Mouse (Mus musculus) heart, postnatal 0 days (tissue): ENCODE results near the gene Slc25a35. TPM values are rescaled to one million over a fixed set of nuclear protein-coding genes. Genes with fewer than 3 reads are reported as not detected.
"Not testable (repeated sequence)": the region's sequence is repeated elsewhere in the genome, so short reads cannot be mapped to it uniquely, and the experiment has no call there.

Source experiments
- ATAC-seq: fragments of 200-750 bp; cut with Nextera tagmentation; 2 replicates; pipeline ENCODE4 v1.8.0; 2017; ENCODE audit warnings: low read depth, moderate number of reproducible peaks, moderate library complexity; ENCODE audit not compliant: insufficient read depth
- DNase-seq: peaks from one replicate; pipeline ENCODE4 v3.0.0-alpha.2; 2016; ENCODE audit warnings: low spot score
- H3K27ac ChIP-seq: fragments of 300-500 bp; sonication (generic); 2 replicates; pipeline ENCODE4 v1.5.1; 2014; ENCODE audit warnings: low read depth, mild to moderate bottlenecking
- H3K27me3 ChIP-seq: fragments of 300-500 bp; sonication (generic); 2 replicates; pipeline ENCODE4 v1.6.1; 2014; ENCODE audit warnings: low read length, mixed read lengths; ENCODE audit not compliant: control insufficient read depth, insufficient read depth
- H3K36me3 ChIP-seq: fragments of 300-500 bp; sonication (generic); replicated peaks from 2 replicates; pipeline ENCODE4 v1.6.1; 2014; ENCODE audit warnings: low read length, mixed read lengths; ENCODE audit not compliant: control insufficient read depth, insufficient read depth
- H3K4me1 ChIP-seq: fragments of 300-500 bp; sonication (generic); 2 replicates; pipeline ENCODE4 v1.6.1; 2014; ENCODE audit warnings: antibody characterized with exemption; ENCODE audit not compliant: control insufficient read depth, insufficient read depth
- H3K4me2 ChIP-seq: fragments of 300-500 bp; sonication (generic); 2 replicates; pipeline ENCODE4 v1.6.1; 2014; ENCODE audit warnings: low read depth, mild to moderate bottlenecking, low read length, moderate library complexity
- H3K4me3 ChIP-seq: fragments of 300-500 bp; sonication (generic); 2 replicates; pipeline ENCODE4 v1.5.1; 2014; ENCODE audit warnings: low read depth, low read length
- H3K9ac ChIP-seq: fragments of 300-500 bp; sonication (generic); replicated peaks from 2 replicates; pipeline ENCODE4 v1.6.1; 2014; ENCODE audit warnings: low read depth, low read length, mixed read lengths
- H3K9me3 ChIP-seq: fragments of 300-500 bp; sonication (generic); replicated peaks from 2 replicates; pipeline ENCODE4 v1.6.1; 2016; ENCODE audit warnings: low read length; ENCODE audit not compliant: control insufficient read depth
- CTCF ChIP-seq: IDR thresholded peaks from 2 replicates; pipeline ENCODE4 v1.5.1; 2016; ENCODE audit warnings: antibody characterized with exemption, control low read depth, low read depth
- EP300 ChIP-seq: IDR thresholded peaks from 2 replicates; pipeline ENCODE4 v1.6.1; 2016; ENCODE audit warnings: antibody characterized with exemption, low read depth
- WGBS: fragments of 180-500 bp; shearing (Covaris S2); extraction: QIAGEN DNeasy Blood & Tissue Kit; methylation state at CpG from one replicate; pipeline ENCODE4 v1.1.7; 2014; 5-methylcytosine and 5-hydroxymethylcytosine counted together
- polyA plus RNA-seq: library from polyadenylated mRNA; unstranded; fragments of >200 nt; fragmentation: Nextera tagmentation; extraction: Ambion mirVana; gene quantifications from 2 replicates; pipeline ENCODE4 v1.2.1, GENCODE M21; 2015
- total RNA-seq: library from RNA; depleted of rRNA; stranded (reverse); fragments of >200 nt; gene quantifications from 2 replicates; pipeline ENCODE4 v1.2.3, GENCODE M21; 2014; ENCODE audit warnings: low replicate concordance

Slc25a35 gene
- total and polyA plus RNA-seq, 2 experiments from 2014 or later, result 2.0 to 3.6 TPM

DNA sequence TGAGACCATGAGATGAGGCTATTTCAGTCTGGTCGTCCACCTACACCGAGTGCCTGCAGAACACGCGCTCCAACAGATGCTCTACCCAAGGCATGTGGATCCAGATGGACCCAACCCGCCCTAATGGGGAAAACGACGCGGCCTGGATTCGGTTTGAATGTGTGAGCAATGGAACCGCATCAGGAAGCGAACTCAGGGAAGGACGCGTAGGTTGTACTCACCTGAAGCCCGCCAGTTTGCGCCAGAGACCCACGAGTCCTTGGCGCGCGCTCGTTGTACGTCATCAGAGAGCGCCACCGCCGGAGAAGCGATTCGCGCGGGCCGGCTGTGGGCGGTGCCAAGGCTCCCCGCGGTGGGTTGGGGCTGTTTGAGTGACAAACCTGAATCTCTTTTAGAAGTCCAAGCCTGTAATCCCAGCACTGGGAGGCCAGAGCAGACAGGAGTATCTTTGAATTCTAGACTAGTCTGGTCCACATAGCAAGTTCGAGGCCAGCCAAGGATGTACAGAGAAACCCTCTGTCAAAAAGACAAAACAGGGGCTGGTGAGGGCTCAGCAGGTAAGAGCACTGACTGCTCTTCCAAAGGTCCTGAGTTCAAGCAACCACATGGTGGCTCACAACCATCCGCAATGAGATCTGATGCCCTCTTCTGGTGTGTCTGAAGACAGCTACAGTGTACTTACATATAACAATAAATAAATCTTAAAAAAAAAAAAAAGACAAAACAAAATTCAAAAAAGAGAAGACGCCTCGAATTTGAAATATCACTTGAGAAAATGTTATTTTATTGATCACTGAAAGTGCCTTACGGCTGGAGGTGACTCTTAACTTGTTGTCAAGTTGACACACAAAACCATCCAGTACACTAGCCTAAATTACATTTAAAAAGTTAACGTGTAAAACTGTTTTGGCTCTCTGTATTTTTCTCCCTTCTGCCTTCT lies 40.5 kb downstream of the Slc25a35 start, which contains the start of gene Pfas:
Gene Pfas (minus strand): TSS at position 279 of the 940 bp plus-strand sequence.
- DNase-seq (peak; percentile 90), ATAC-seq (peak; percentile 65)
- Histone ChIP-seq H3K4me2 (peak within 1 kb of the TSS; percentile 82), H3K4me3 (peak within 1 kb of the TSS; percentile 68), H3K9ac (peak within 1 kb of the TSS; percentile 44; the same call in 1 of the 2 replicates), H3K9me3 (no peaks in the 10 kb centered on the region), H3K27me3 (no peaks in the 10 kb centered on the region), H3K36me3 (no peaks in the 10 kb centered on the region), H3K27ac (peak within 1 kb of the TSS; percentile 10), H3K4me1 (peaks cover 9% of the 10 kb centered on the region; the same call in 1 of the 2 replicates)
- 9% methylated on average over 38 of the region's 38 CpGs for WGBS
- TF ChIP-seq EP300, result no peak
- no peak for TF ChIP-seq CTCF

DNA sequence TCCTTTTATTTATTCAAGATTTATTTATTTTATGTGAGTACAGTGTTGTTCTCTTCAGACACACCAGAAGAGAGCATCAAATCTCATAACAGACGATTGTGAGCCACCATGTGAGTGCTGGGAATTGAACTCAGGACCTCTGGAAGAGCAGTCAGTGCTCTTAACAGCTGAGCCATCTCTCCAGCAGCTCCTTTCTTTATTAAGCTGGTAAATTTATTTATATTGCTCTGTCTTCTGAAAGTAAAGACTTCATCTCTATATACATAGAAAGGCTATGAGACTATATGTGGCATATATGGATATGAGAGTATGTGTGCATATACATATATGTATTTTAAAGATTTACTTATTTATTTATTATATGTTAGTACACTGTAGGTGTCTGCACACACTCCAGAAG lies 41.6 kb downstream of the Slc25a35 start:
- WGBS, result 83% methylated on average over 1 of the region's 1 CpGs
- Histone ChIP-seq H3K4me2 (no peak overlapping the region), H3K9me3 (no peaks in the 10 kb centered on the region), H3K27ac (no peak overlapping the region), H3K4me3 (no peak overlapping the region), H3K4me1 (peaks cover 9% of the 10 kb centered on the region; the same call in 1 of the 2 replicates), H3K27me3 (no peaks in the 10 kb centered on the region), H3K36me3 (no peaks in the 10 kb centered on the region), H3K9ac (no peak overlapping the region)
- no peak for ATAC-seq
- TF ChIP-seq EP300, result no peak
- TF ChIP-seq CTCF, result no peak
- DNase-seq, result no peak

DNA sequence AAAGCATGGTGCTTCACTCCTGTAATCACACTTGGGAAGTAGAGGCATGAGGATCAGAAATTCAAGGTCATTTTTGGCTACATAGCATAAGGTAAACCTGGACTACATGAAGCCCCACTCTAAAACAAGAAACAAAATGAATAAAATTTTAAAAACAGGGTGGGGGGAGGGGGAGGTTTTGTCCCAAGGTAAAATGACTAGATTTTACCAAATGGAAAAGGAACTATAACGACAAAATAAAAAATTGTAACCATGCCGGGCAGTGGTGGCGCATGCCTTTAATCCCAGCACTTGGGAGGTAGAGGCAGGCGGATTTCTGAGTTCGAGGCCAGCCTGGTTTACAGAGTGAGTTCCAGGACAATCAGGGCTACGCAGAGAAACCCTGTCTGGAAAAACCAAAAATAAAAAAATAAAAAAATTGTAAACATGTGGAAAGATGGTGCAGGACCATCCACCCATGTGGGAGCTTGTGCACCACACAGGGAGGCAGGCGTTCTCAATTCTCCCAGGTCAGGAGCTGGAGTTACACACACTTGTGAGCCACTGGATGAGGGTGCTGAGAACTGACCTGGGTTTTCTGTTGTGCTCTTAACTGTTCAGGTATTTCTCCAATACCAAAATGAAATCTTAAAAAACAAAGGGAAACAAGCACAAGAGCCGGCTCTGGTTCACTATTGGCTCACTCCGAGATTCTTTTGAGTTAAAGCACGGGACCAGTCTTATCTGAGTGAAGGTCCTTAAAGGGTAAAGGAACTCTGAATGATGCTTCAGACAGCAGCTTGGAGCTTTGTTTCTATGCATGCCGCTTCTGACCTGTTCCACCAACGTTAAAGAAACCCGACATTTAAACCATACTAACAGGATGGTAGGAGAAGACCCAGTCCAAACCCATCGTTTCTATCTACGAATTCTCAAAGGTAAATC lies 42.7 kb downstream of the Slc25a35 start:
- DNase-seq (peak; percentile 14), ATAC-seq (no peak)
- peaks cover 13% of the 10 kb centered on the region; the same call in 1 of the 2 replicates for H3K4me1 ChIP-seq
- H3K9me3 ChIP-seq, result no peaks in the 10 kb centered on the region
- no peak overlapping the region for H3K9ac ChIP-seq
- no peak overlapping the region for H3K4me2 ChIP-seq
- no peaks in the 10 kb centered on the region for H3K36me3 ChIP-seq
- peak overlapping the region; percentile 91 for H3K27ac ChIP-seq
- TF ChIP-seq EP300 (no peak), CTCF (no peak)
- 75% methylated on average over 15 of the region's 15 CpGs for WGBS
- H3K27me3 ChIP-seq, result no peaks in the 10 kb centered on the region
- H3K4me3 ChIP-seq, result no peak overlapping the region

DNA sequence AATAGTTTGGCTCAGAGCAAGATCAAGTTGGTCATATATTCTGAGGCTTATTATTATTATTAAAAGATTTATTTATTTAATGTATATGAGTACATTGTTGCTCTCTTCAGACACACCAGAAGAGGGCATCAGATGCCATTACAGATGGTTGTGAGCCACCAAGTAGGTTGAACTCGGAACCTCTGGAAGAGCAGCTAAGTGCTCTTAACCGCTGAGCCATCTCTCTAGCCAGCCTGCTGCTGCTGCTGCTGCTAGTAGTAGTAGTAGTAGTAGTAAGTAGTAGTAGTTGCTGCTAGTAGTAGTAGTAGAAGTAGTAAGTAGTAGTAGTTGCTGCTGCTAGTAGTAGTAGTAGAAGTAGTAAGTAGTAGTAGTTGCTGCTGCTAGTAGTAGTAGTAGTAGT lies 43.5 kb downstream of the Slc25a35 start:
- not testable (repeated sequence) for H3K9me3 ChIP-seq, H3K36me3 ChIP-seq, DNase-seq, H3K27me3 ChIP-seq, ATAC-seq, H3K9ac ChIP-seq
- Histone ChIP-seq H3K4me2 (peak overlapping the region; percentile 59), H3K4me3 (peak overlapping the region; percentile 35; the same call in 1 of the 2 replicates), H3K27ac (peak overlapping the region; percentile 91), H3K4me1 (peaks cover 14% of the 10 kb centered on the region; the same call in 1 of the 2 replicates)
- WGBS, result 69% methylated on average over 2 of the region's 2 CpGs

DNA sequence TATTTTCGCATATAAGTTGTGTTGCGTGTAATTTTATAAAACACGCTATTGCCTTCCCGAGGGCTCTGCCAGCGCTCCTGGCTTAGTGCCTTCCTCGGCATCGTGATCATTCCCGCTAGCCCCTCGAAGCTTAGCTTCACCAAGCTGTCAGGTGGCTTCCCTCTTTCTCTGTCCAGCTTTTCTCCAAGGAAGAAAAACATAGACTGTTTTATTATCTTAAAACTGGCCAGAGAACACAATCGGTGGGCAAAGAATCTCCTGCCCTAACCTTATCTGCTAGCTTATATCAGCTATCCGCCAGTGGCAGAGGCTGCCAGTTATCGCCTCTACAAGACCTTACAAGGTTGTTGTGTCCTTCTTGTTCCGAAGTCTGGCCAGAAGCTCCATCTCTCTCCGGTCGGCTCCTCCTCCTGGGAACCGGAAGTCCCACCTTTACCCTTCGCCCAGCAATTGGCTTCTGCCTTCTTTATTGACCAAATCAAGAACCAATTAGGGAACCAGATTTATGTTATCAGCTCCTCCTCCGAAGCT lies 44.2 kb downstream of the Slc25a35 start:
- Histone ChIP-seq H3K4me2 (peak overlapping the region; percentile 59), H3K27me3 (no peaks in the 10 kb centered on the region), H3K9ac (peak overlapping the region; percentile 41; the same call in 1 of the 2 replicates), H3K36me3 (no peaks in the 10 kb centered on the region), H3K27ac (peak overlapping the region; percentile 91), H3K9me3 (no peaks in the 10 kb centered on the region), H3K4me1 (peaks cover 21% of the 10 kb centered on the region), H3K4me3 (peak overlapping the region; percentile 35)
- WGBS, result under 1% methylated on average over 18 of the region's 18 CpGs
- ATAC-seq (peak; percentile 87), DNase-seq (peak; percentile 94)
- TF ChIP-seq EP300 (0 out of 2 replicates have a peak, but pooled peaks have one; percentile 48), CTCF (no peak)
